10 mouse cellular contexts compared by ENCODE assay signal in the genomic region with DNA sequence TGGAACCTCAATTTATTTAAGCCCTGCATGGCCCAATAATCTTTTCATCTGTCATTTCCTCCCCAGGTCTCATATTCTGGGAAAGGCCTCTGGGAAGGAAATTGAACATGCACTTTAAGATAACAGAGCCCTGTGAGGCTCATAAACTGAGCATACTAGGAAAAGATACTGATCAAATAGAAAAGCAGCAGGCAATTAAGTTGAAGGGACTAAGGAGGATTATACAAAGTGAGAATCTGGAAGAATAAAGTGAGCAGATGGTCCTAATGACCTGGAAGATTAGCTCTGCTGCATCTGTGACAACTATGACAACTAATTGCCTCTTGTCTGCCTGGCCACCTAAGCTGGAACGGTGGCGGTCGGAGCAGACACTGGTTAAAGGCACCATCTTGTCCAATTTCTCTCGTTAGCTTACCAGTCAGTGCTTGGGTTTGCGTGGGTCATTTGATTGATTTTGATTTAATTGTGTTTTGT. TPM values are rescaled to one million over a fixed set of nuclear protein-coding genes. Genes with fewer than 3 reads are reported as not detected.
DNase-seq lines count a peak whose midpoint lies in the region; ATAC-seq and TF ChIP-seq lines count a peak whose summit lies in the region.
"Had no signal": no experiment of that assay in that cellular context is flagged by ENCODE, and none has a peak within 500 bp of the region (broad histone marks: within the 10 kb centered on the region; RNA-seq: fewer than 3 reads in every experiment).

No protein-coding gene starts in this region.

- no peak overlapping the region for H3K9ac ChIP-seq in forebrain, embryonic 14.5 days (ENCODE audit: low read length)
- H3K9ac ChIP-seq in hindbrain, embryonic 16.5 days (ENCODE audit: low read depth, low read length): no peak overlapping the region
- no peak overlapping the region for H3K9ac ChIP-seq in neural tube, embryonic 15.5 days (replicated peaks)
- H3K9ac ChIP-seq: lung, embryonic 15.5 days had no signal

- H3K27ac ChIP-seq in layer of hippocampus, adult 2 months: 0 out of 2 replicates have a peak overlapping the region, but pooled peaks have one; percentile 0
- H3K27ac ChIP-seq in forebrain, embryonic 14.5 days (ENCODE audit: low read depth, low read length): no peak overlapping the region
- peak overlapping the region; percentile 57; the same call in 1 of the 2 replicates for H3K27ac ChIP-seq in hindbrain, embryonic 16.5 days (ENCODE audit: low read depth, low read length)
- peak overlapping the region; percentile 52 for H3K27ac ChIP-seq in neural tube, embryonic 15.5 days (replicated peaks)
- H3K27ac ChIP-seq: lung, embryonic 15.5 days had no signal

- H3K4me3 ChIP-seq in layer of hippocampus, adult 2 months: no peak overlapping the region
- no peak overlapping the region for H3K4me3 ChIP-seq in forebrain, embryonic 14.5 days (ENCODE audit: low read depth, low read length)
- H3K4me3 ChIP-seq in hindbrain, embryonic 16.5 days (ENCODE audit: low read length): no peak overlapping the region
- no peak overlapping the region for H3K4me3 ChIP-seq in neural tube, embryonic 15.5 days (replicated peaks)
- H3K4me3 ChIP-seq: lung, embryonic 15.5 days had no signal

- no peaks in the 10 kb centered on the region for H3K36me3 ChIP-seq in forebrain, embryonic 14.5 days (ENCODE audit: control insufficient read depth, insufficient read depth, low read length)
- no peaks in the 10 kb centered on the region for H3K36me3 ChIP-seq in hindbrain, embryonic 16.5 days (ENCODE audit: control insufficient read depth, insufficient read depth, low read length)
- no peaks in the 10 kb centered on the region for H3K36me3 ChIP-seq in neural tube, embryonic 15.5 days
- H3K36me3 ChIP-seq: lung, embryonic 15.5 days had no signal

- no peaks in the 10 kb centered on the region for H3K9me3 ChIP-seq in forebrain, embryonic 14.5 days (replicated peaks; ENCODE audit: control insufficient read depth, low read length)
- no peaks in the 10 kb centered on the region for H3K9me3 ChIP-seq in hindbrain, embryonic 16.5 days (ENCODE audit: control insufficient read depth, low read length)
- H3K9me3 ChIP-seq in neural tube, embryonic 15.5 days (replicated peaks): no peaks in the 10 kb centered on the region
- H3K9me3 ChIP-seq: lung, embryonic 15.5 days had no signal

- no peak overlapping the region for H3K4me2 ChIP-seq in forebrain, embryonic 14.5 days (ENCODE audit: low read length)
- no peak overlapping the region for H3K4me2 ChIP-seq in hindbrain, embryonic 16.5 days (ENCODE audit: low read length)
- no peak overlapping the region for H3K4me2 ChIP-seq in neural tube, embryonic 15.5 days
- H3K4me2 ChIP-seq: lung, embryonic 15.5 days had no signal

- ATAC-seq in forebrain, embryonic 14.5 days: peak; percentile 57; the same call in 1 of the 2 replicates
- ATAC-seq in hindbrain, embryonic 16.5 days: peak; percentile 62
- peak; percentile 45; the same call in 1 of the 2 replicates for ATAC-seq in neural tube, embryonic 15.5 days (ENCODE audit: low FRiP score)
- ATAC-seq in monocyte, adult 5-6 weeks (replicated peaks; ENCODE audit: insufficient number of reproducible peaks, low FRiP score, low TSS enrichment, poor library complexity, severe bottlenecking): no peak

- TF ChIP-seq CTCF in layer of hippocampus, adult 2 months (conservative IDR thresholded peaks at IDR 0.05): no peak

- H3K4me1 ChIP-seq in forebrain, embryonic 14.5 days (ENCODE audit: control insufficient read depth, insufficient read depth, low read length): peaks cover 19% of the 10 kb centered on the region
- peaks cover 14% of the 10 kb centered on the region for H3K4me1 ChIP-seq in hindbrain, embryonic 16.5 days (ENCODE audit: control insufficient read depth, insufficient read depth, low read depth, low read length)
- peaks cover 32% of the 10 kb centered on the region for H3K4me1 ChIP-seq in neural tube, embryonic 15.5 days
- H3K4me1 ChIP-seq: lung, embryonic 15.5 days had no signal

- WGBS in forebrain, embryonic 14.5 days: 17% methylated on average over 5 of the region's 5 CpGs
- WGBS in hindbrain, embryonic 16.5 days: 30% methylated on average over 5 of the region's 5 CpGs
- 23% methylated on average over 5 of the region's 5 CpGs for WGBS in neural tube, embryonic 15.5 days

- no peaks in the 10 kb centered on the region for H3K27me3 ChIP-seq in forebrain, embryonic 14.5 days (replicated peaks; ENCODE audit: control insufficient read depth, insufficient read depth, low read length)
- H3K27me3 ChIP-seq in hindbrain, embryonic 16.5 days (replicated peaks; ENCODE audit: control insufficient read depth, insufficient read depth, low read length): no peaks in the 10 kb centered on the region
- H3K27me3 ChIP-seq in neural tube, embryonic 15.5 days (replicated peaks): no peaks in the 10 kb centered on the region
- H3K27me3 ChIP-seq: lung, embryonic 15.5 days had no signal

- DNase-seq in layer of hippocampus, adult 2 months (ENCODE audit: low spot score in 2 of 2): no peak
- DNase-seq in layer of hippocampus, adult 8-10 months (ENCODE audit: low spot score in 2 of 2): no peak
- peak; percentile 78 for DNase-seq in forebrain, embryonic 14.5 days (ENCODE audit: low spot score)
- no peak for DNase-seq in kidney, postnatal 25 days
- DNase-seq in adrenal gland, postnatal 10 days: no peak
- DNase-seq: kidney, adult 11 months had no signal

RNA-seq across cellular contexts. Expression of a gene that starts 37.3 kb away (rescaled TPM):
- total RNA-seq in layer of hippocampus, adult 2 months (2021): 10 to 100 TPM in 1 of 2 experiments, 1 to 10 TPM in 1; 9.7 to 11.0 TPM
- total RNA-seq in layer of hippocampus, adult 8-10 months (2022): 10 to 100 TPM in 3 of 4 experiments, 1 to 10 TPM in 1; 8.6 to 13.6 (median 12.4) TPM
- 25.8 and 30.8 TPM in 2 replicates for polyA plus RNA-seq in forebrain, embryonic 14.5 days (2014; fragmentation: Nextera tagmentation; extraction: Ambion mirVana)
- polyA plus RNA-seq in hindbrain, embryonic 16.5 days (2015; fragmentation: Nextera tagmentation; extraction: Ambion mirVana): 21.3 and 23.5 TPM in 2 replicates
- polyA plus RNA-seq in neural tube, embryonic 15.5 days (2015; fragmentation: Nextera tagmentation; extraction: Ambion mirVana): 20.7 and 23.3 TPM in 2 replicates
- 15.0 to 21.8 TPM (median 15.4 TPM) in 3 replicates for total RNA-seq in monocyte, adult 5-6 weeks (2017)
- 1 to 10 TPM; 7.6 to 9.9 TPM for total RNA-seq in adrenal gland, postnatal 10 days (2021)

RNA-seq across cellular contexts. Expression of a gene that starts 57.1 kb away (rescaled TPM):
- 100 to 1,000 TPM; 339 to 356 TPM for total RNA-seq in layer of hippocampus, adult 2 months (2021)
- total RNA-seq in layer of hippocampus, adult 8-10 months (2022): 100 to 1,000 TPM; 254 to 300 (median 278) TPM
- polyA plus RNA-seq in forebrain, embryonic 14.5 days (2014; fragmentation: Nextera tagmentation; extraction: Ambion mirVana): 23.1 and 27.0 TPM in 2 replicates
- 113 and 132 TPM in 2 replicates for polyA plus RNA-seq in hindbrain, embryonic 16.5 days (2015; fragmentation: Nextera tagmentation; extraction: Ambion mirVana)
- polyA plus RNA-seq in neural tube, embryonic 15.5 days (2015; fragmentation: Nextera tagmentation; extraction: Ambion mirVana): 97.7 and 109 TPM in 2 replicates
- not detected in 3 replicates for total RNA-seq in monocyte, adult 5-6 weeks (2017)
- total RNA-seq in adrenal gland, postnatal 10 days (2021): 100 to 1,000 TPM; 890 to 974 TPM

Comparison
In these comparisons a context has a peak if more than half of its experiments do, and no peak if none do; other contexts are left out.
1. RNA of a gene that starts 57.1 kb away (total RNA-seq): 890 to 974 TPM in adrenal gland, postnatal 10 days, 339 to 356 TPM in layer of hippocampus, adult 2 months and 254 to 300 TPM in layer of hippocampus, adult 8-10 months; not detected in monocyte, adult 5-6 weeks; every median in the first group is over 100 times any median in the second.